Mouse (Mus musculus): ENCODE results near the gene Fetub. TPM values are rescaled to one million over a fixed set of nuclear protein-coding genes. Genes with fewer than 3 reads are reported as not detected.

The Fetub gene
- polyA plus RNA-seq, 1 experiment: not detected

- TF ChIP-seq CTCF (IDR thresholded peaks at IDR 0.05; ENCODE audit: low read depth, low read length): no peak
- TF ChIP-seq POLR2A (IDR thresholded peaks at IDR 0.05; ENCODE audit: borderline replicate concordance, low read depth, low read length): no peak
- H3K4me3 ChIP-seq (ENCODE audit: insufficient read depth, low read length): no peak overlapping the region
- no peaks in the 10 kb centered on the region for H3K4me1 ChIP-seq (ENCODE audit: control insufficient read depth, insufficient read depth, low read length)
- H3K27ac ChIP-seq (ENCODE audit: insufficient read depth, low read depth, low read length): no peak overlapping the region
Measured at GRCm38 (mm10) chr16:22955397-22956084, 37.4 kb downstream of the Fetub start.

DNA sequence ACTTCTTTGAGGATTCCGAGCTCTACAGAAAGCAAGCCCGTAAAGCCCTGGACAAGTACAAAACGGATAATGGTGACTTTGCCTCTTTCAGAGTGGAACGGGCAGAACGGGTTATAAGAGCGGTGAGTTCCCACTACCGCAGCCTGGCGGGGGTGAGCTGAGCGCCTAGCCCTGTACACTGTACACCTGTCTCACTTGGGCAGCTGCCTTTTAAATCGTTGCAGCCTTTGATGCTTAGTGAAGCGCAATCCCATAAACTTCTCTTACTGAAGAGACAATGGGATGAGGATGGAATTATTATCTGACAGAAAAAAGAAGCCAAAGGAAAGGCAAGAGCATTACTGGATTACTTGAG lies 37.9 kb downstream of the Fetub start:
- Histone ChIP-seq H3K4me1 (ENCODE audit: control insufficient read depth, insufficient read depth, low read length) (no peaks in the 10 kb centered on the region), H3K4me3 (ENCODE audit: insufficient read depth, low read length) (no peak overlapping the region), H3K27ac (ENCODE audit: insufficient read depth, low read depth, low read length) (no peak overlapping the region)
- no peak for TF ChIP-seq CTCF (IDR thresholded peaks at IDR 0.05; ENCODE audit: low read depth, low read length)
- TF ChIP-seq POLR2A (IDR thresholded peaks at IDR 0.05; ENCODE audit: borderline replicate concordance, low read depth, low read length): no peak

DNA sequence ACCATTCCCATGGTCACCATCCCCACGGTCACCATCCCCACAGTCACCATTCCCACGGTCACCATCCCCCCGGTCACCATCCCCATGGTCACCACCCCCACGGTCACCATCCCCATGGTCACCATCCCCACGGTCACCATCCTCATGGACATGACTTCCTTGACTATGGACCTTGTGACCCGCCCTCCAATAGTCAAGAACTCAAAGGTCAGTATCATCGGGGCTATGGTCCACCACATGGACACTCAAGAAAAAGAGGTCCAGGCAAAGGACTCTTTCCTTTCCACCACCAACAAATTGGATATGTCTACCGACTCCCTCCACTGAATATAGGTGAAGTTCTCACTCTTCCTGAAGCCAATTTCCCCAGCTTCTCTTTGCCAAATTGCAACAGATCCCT lies 42.9 kb downstream of the Fetub start:
- TF ChIP-seq CTCF (IDR thresholded peaks at IDR 0.05; ENCODE audit: low read depth, low read length): no peak
- no peak for TF ChIP-seq POLR2A (IDR thresholded peaks at IDR 0.05; ENCODE audit: borderline replicate concordance, low read depth, low read length)
- Histone ChIP-seq H3K4me1 (ENCODE audit: control insufficient read depth, insufficient read depth, low read length) (no peaks in the 10 kb centered on the region), H3K27ac (ENCODE audit: insufficient read depth, low read depth, low read length) (no peak overlapping the region), H3K4me3 (ENCODE audit: insufficient read depth, low read length) (no peak overlapping the region)

GRCm38 (mm10) chr16:22962256-22962655 lies 44.1 kb downstream of the Fetub start:
- TF ChIP-seq CTCF (IDR thresholded peaks at IDR 0.05; ENCODE audit: low read depth, low read length) (no peak), POLR2A (IDR thresholded peaks at IDR 0.05; ENCODE audit: borderline replicate concordance, low read depth, low read length) (no peak)
- H3K4me3 ChIP-seq (ENCODE audit: insufficient read depth, low read length): no peak overlapping the region
- H3K4me1 ChIP-seq (ENCODE audit: control insufficient read depth, insufficient read depth, low read length): no peaks in the 10 kb centered on the region
- no peak overlapping the region for H3K27ac ChIP-seq (ENCODE audit: insufficient read depth, low read depth, low read length)

GRCm38 (mm10) chr16:22963293-22963692 lies 45.2 kb downstream of the Fetub start:
- H3K27ac ChIP-seq (ENCODE audit: insufficient read depth, low read depth, low read length): no peak overlapping the region
- no peak overlapping the region for H3K4me3 ChIP-seq (ENCODE audit: insufficient read depth, low read length)
- TF ChIP-seq CTCF (IDR thresholded peaks at IDR 0.05; ENCODE audit: low read depth, low read length): no peak
- TF ChIP-seq POLR2A (IDR thresholded peaks at IDR 0.05; ENCODE audit: borderline replicate concordance, low read depth, low read length): no peak
- H3K4me1 ChIP-seq (ENCODE audit: control insufficient read depth, insufficient read depth, low read length): no peaks in the 10 kb centered on the region

DNA sequence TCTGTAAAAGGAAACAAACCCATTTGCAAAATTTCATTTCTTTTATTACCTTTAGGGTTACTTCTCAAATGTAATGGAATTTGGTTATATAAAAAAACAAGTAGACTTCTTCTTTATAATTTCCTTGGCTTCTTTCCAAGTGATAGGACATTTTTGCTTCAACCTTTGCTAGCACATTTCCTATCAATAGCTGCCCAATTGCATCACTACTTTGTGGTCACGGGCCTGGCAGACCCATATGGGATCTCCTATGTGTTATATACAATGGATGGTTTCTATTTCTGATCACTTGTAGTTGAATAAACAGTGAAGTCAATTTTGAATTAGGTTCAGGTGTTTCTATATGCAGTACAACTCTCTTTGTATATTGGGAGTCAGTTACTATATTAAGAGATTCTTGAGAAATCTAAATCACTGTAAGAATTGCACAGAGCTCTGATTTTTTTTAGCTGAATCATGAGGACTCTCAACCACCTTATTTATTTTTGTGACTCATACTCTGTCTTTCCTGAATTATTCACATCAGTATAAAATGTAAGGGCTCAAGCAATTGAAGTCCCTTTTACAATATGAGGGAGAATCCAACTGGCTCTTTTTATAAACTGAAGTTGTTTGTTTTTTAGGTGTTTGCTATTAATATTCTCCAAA lies 49.4 kb downstream of the Fetub start:
- TF ChIP-seq POLR2A (IDR thresholded peaks at IDR 0.05; ENCODE audit: borderline replicate concordance, low read depth, low read length) (no peak), CTCF (IDR thresholded peaks at IDR 0.05; ENCODE audit: low read depth, low read length) (no peak)
- Histone ChIP-seq H3K27ac (ENCODE audit: insufficient read depth, low read depth, low read length) (no peak overlapping the region), H3K4me1 (ENCODE audit: control insufficient read depth, insufficient read depth, low read length) (no peaks in the 10 kb centered on the region), H3K4me3 (ENCODE audit: insufficient read depth, low read length) (no peak overlapping the region)

Other genes with a start within 250 kb of the Fetub start
- not detected in 2 replicates for gene Crygs, start 106.8 kb upstream of the Fetub start, polyA plus RNA-seq (2012; ENCODE audit: insufficient read depth, insufficient read length, missing spikeins)
- gene Tbccd1, start 60.7 kb upstream of the Fetub start, polyA plus RNA-seq (2012; ENCODE audit: insufficient read depth, insufficient read length, missing spikeins): 16.1 and 17.4 TPM in 2 replicates
- 75.6 and 78.0 TPM in 2 replicates for gene Dnajb11, start 60.5 kb upstream of the Fetub start, polyA plus RNA-seq (2012; ENCODE audit: insufficient read depth, insufficient read length, missing spikeins)
- gene Ahsg, start 27.1 kb upstream of the Fetub start, polyA plus RNA-seq (2012; ENCODE audit: insufficient read depth, insufficient read length, missing spikeins): not detected in 2 replicates
- gene Hrg, start 32.7 kb downstream of the Fetub start, polyA plus RNA-seq (2012; ENCODE audit: insufficient read depth, insufficient read length, missing spikeins): not detected in 2 replicates
- gene Kng2, start 111.1 kb downstream of the Fetub start, polyA plus RNA-seq (2012; ENCODE audit: insufficient read depth, insufficient read length, missing spikeins): not detected in 2 replicates
- gene Kng1, start 139.5 kb downstream of the Fetub start, polyA plus RNA-seq (2012; ENCODE audit: insufficient read depth, insufficient read length, missing spikeins): not detected in 2 replicates
- gene Eif4a2, start 189.1 kb downstream of the Fetub start, polyA plus RNA-seq (2012; ENCODE audit: insufficient read depth, insufficient read length, missing spikeins): 255 TPM in 2 replicates
- gene Rfc4, start 209.4 kb downstream of the Fetub start, polyA plus RNA-seq (2012; ENCODE audit: insufficient read depth, insufficient read length, missing spikeins): 10.6 and 14.5 TPM in 2 replicates
- gene Adipoq, start 228.2 kb downstream of the Fetub start, polyA plus RNA-seq (2012; ENCODE audit: insufficient read depth, insufficient read length, missing spikeins): not detected in 2 replicates